Mouse (Mus musculus) small intestine, adult 2 months (tissue): ENCODE results near the gene Spi1. TPM values are rescaled to one million over a fixed set of nuclear protein-coding genes. Genes with fewer than 3 reads are reported as not detected.

Experiments
- H3K27ac ChIP-seq: fragments of 200-500 bp; 2 replicates; pipeline ENCODE4 v1.5.1; 2012; ENCODE audit warnings: low read depth, low read length, control low read depth, inconsistent platforms; ENCODE audit not compliant: insufficient read depth
- H3K27me3 ChIP-seq: fragments of 200-500 bp; 2 replicates; pipeline ENCODE4 v1.6.1; 2012; ENCODE audit warnings: mild to moderate bottlenecking, moderate library complexity, low read length, inconsistent platforms; ENCODE audit not compliant: control insufficient read depth, insufficient read depth
- H3K36me3 ChIP-seq: fragments of 200-500 bp; 2 replicates; pipeline ENCODE4 v1.6.1; 2012; ENCODE audit warnings: mild to moderate bottlenecking, low read length, control low read depth, inconsistent platforms; ENCODE audit not compliant: control insufficient read depth, insufficient read depth
- H3K4me1 ChIP-seq: fragments of 200-500 bp; 2 replicates; pipeline ENCODE4 v1.6.1; 2012; ENCODE audit warnings: low read length, inconsistent platforms, mixed read lengths; ENCODE audit not compliant: control insufficient read depth, insufficient read depth, insufficient read length
- H3K4me3 ChIP-seq: fragments of 200-500 bp; 2 replicates; pipeline ENCODE4 v1.5.1; 2012; ENCODE audit warnings: low read depth, mild to moderate bottlenecking, control low read depth, inconsistent platforms, low read length, moderate library complexity
- CTCF ChIP-seq: fragments of 200-500 bp; IDR thresholded peaks from 2 replicates; pipeline ENCODE4 v1.5.1; 2012; ENCODE audit warnings: low read depth, mild to moderate bottlenecking, control low read depth, inconsistent platforms, low read length, moderate library complexity, mixed read lengths; ENCODE audit not compliant: insufficient replicate concordance, insufficient read length; ENCODE audit errors: extremely low read depth
- POLR2A ChIP-seq: fragments of 200-500 bp; IDR thresholded peaks from 2 replicates; pipeline ENCODE4 v1.6.1; 2012; ENCODE audit warnings: low read depth, mild to moderate bottlenecking, control low read depth, inconsistent platforms, low read length, moderate library complexity
- WGBS: fragments of 180-500 bp; shearing (Covaris S2); methylation state at CpG from one replicate; pipeline ENCODE4 v1.1.7; 2018; 5-methylcytosine and 5-hydroxymethylcytosine counted together
- polyA plus RNA-seq: library from polyadenylated mRNA; depleted of rRNA; stranded (reverse); fragments of >200 nt; gene quantifications from 2 replicates; pipeline ENCODE4 v1.2.3, GENCODE M21; 2012

Spi1 gene
- polyA plus RNA-seq, 1 experiment = 28.8 TPM

DNA sequence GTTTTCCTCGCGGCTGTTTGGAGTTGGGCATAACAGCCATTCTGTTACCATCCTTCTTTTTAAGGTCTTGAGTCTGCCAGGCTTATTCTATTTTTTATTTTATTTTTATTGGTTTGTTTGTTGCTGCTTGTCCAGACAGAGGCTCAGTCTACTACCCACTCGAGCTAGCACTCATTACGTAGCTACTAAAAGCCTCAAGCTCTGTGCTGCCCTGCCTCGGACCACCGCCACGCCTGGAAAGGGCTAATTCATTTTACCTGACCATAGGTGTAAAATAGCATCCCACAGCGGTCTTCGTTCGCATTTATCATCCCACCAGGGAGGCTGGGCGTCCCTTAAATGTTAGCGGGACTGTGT lies 4.3 kb upstream of the Spi1 start:
- WGBS = 22% methylated on average over 12 of the region's 12 CpGs
- no peak overlapping the region for H3K27ac ChIP-seq
- no peaks in the 10 kb centered on the region for H3K36me3 ChIP-seq
- peaks cover 7% of the 10 kb centered on the region; the same call in 1 of the 2 replicates for H3K4me1 ChIP-seq
- H3K27me3 ChIP-seq = no peaks in the 10 kb centered on the region
- peak overlapping the region; percentile 46; the same call in 1 of the 2 replicates for H3K4me3 ChIP-seq
- TF ChIP-seq POLR2A (no peak), CTCF (no peak)

DNA sequence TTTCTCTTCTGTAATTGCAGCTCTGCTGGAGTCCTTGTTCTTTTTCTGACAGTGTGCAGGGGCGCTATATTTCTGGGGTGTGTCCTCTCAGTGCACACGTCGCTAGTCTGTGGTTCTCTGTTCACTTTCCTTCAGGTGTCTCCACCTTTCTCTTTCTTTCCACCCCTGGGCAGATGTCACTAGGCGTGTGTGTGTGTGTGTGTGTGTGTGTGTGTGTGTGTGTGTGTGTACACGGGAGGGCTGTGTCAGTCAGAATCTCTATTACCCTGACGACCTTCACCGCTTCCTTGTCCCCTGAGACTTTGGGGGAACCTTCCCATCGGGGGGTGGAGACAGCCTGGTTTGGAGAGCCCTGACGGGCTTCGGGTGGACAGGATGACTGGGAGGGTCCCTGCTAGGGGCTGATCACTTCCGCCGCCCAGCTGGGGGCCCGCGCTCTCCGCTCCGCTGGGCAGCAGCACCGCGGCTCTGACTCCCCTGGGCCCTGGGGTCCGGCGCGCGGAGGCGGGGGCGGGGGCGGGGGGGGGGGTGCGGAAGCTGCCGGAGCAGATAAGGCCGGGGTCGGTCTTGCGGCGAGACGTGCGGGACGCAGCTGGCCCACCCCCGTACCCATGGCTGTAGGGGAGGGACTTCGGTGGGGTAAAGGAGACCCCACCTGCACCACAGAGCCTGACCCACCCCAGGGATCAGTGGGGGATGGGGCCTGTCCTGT lies 3.7 kb upstream of the Spi1 start:
- no peaks in the 10 kb centered on the region for H3K27me3 ChIP-seq
- no peaks in the 10 kb centered on the region for H3K36me3 ChIP-seq
- TF ChIP-seq POLR2A (no peak), CTCF (no peak)
- no peak overlapping the region for H3K27ac ChIP-seq
- H3K4me3 ChIP-seq = peak overlapping the region; percentile 46
- WGBS = under 1% methylated on average over 34 of the region's 36 CpGs
- H3K4me1 ChIP-seq = peaks cover 9% of the 10 kb centered on the region; the same call in 1 of the 2 replicates

DNA sequence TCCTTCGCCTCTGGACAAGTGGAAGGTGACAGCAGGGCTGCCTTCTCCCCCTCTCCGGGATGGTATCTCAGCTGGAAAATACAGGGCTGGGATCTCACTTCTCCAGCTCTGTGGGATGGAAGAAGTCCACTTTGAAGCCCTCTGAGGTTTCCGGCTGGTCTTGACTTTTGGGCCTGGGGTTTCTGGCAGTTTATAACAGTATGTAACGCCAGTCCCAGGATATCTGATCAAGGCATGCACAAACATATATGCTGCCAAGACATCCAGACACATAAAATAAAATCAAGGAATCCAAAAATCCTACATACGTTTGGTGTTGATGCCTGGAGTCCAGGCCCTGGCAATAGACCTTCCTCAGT lies 3.2 kb upstream of the Spi1 start:
- Histone ChIP-seq H3K27me3 (no peaks in the 10 kb centered on the region), H3K4me3 (peak overlapping the region; percentile 46), H3K27ac (no peak overlapping the region), H3K4me1 (peaks cover 9% of the 10 kb centered on the region; the same call in 1 of the 2 replicates), H3K36me3 (no peaks in the 10 kb centered on the region)
- no peak for TF ChIP-seq POLR2A
- no peak for TF ChIP-seq CTCF
- WGBS = 44% methylated on average over 5 of the region's 5 CpGs

DNA sequence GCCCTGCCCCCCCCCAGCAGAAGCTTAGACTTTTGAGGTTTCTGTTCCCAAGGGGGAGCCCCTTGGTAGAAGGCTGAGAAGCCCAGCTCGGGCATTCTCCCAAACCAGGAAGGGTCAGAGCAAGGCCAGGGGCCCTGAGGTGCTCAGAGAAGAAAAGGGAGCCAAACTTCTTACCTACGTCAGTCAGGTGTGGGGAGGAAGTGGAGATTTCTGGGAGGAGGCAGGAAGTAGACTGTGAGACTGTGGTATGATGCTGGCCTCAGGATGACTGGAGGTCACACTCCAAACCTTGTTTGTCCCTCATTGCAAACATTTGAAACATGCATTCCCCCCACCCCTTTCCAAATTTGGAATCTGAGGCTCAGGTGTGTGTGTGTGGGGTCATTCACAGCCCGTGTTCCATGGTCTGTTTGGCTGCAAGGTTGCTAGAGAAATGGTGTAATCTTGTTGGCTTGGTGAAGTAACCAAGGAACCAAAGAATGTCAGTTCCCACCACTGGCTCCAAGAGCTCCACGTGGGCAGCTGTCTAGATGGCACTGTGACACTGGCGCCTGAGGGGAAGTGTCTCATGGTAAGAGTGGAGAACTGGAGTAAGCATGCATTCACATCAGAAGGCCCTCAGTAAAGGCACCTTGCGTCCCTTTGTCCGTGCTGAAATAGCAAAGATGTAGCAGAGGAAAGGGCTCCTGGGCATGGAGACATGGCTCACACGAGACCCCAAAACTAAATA lies 1.2 kb upstream of the Spi1 start:
- TF ChIP-seq POLR2A (no peak), CTCF (no peak)
- Histone ChIP-seq H3K4me1 (peaks cover 9% of the 10 kb centered on the region; the same call in 1 of the 2 replicates), H3K27me3 (no peaks in the 10 kb centered on the region), H3K4me3 (no peak overlapping the region), H3K36me3 (no peaks in the 10 kb centered on the region), H3K27ac (no peak overlapping the region)
- 59% methylated on average over 8 of the region's 8 CpGs for WGBS

DNA sequence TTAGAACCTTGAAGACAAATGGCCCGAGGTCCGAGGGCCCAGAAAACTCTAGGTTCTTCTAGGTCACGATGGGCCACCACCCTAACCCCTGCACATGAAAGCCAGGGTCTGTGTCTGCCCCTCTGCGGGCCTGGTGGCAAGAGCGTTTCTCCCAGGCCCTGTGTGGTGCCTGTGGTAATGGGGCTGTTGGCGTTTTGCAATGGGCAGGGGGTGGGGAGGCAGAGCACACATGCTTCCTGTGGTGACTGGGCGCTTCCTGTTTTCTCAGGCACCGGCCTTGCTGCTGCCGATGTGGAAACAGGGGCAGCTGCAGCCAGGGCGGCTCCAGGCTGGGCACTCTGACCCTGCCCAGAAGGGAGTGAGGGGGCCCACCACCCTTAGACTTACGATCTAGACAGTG lies 654 bp downstream of the Spi1 start:
- WGBS = 68% methylated on average over 11 of the region's 11 CpGs
- peak overlapping the region; percentile 44 for H3K4me3 ChIP-seq

DNA sequence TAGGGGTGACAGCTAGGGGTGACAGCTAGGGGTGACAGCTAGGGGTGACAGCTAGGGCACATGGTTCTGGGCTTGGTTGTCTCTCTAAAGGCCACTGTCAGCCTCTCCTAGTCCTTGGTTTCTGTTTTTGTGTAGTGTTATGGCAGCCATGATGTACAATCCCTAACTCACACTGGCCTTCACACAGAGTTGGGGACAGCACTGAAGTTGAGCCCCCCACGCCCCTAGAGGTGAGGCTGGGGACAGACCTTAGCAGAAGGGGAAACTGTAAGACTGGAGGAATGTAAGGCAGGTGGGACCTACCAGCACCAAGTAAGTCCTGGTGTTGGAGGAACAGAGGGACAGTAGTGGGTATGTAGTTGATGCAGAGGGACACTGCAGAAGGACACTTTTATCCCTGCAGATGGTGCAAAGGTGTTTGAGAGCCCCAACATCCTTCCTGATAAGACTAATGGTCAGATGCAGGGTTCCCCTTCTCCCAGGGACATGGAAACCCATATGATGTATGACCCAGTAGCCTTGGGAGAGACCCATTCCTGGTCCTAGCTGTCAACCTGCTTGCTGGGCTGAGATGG lies 1.3 kb downstream of the Spi1 start:
- H3K4me1 ChIP-seq = peaks cover 9% of the 10 kb centered on the region; the same call in 1 of the 2 replicates
- TF ChIP-seq CTCF (no peak), POLR2A (no peak)
- WGBS = 67% methylated on average over 1 of the region's 1 CpGs
- H3K27ac ChIP-seq = peak overlapping the region; percentile 82
- H3K27me3 ChIP-seq = no peaks in the 10 kb centered on the region
- H3K4me3 ChIP-seq = peak overlapping the region; percentile 44; the same call in 1 of the 2 replicates
- no peaks in the 10 kb centered on the region for H3K36me3 ChIP-seq

More for the DNA sequence above, 654 bp downstream of the Spi1 start:
- H3K4me1 ChIP-seq = peaks cover 9% of the 10 kb centered on the region; the same call in 1 of the 2 replicates
- TF ChIP-seq POLR2A (no peak; the same call in 1 of the 2 replicates), CTCF (no peak)
- H3K36me3 ChIP-seq = no peaks in the 10 kb centered on the region
- no peaks in the 10 kb centered on the region for H3K27me3 ChIP-seq
- H3K27ac ChIP-seq = peak overlapping the region; percentile 82

DNA sequence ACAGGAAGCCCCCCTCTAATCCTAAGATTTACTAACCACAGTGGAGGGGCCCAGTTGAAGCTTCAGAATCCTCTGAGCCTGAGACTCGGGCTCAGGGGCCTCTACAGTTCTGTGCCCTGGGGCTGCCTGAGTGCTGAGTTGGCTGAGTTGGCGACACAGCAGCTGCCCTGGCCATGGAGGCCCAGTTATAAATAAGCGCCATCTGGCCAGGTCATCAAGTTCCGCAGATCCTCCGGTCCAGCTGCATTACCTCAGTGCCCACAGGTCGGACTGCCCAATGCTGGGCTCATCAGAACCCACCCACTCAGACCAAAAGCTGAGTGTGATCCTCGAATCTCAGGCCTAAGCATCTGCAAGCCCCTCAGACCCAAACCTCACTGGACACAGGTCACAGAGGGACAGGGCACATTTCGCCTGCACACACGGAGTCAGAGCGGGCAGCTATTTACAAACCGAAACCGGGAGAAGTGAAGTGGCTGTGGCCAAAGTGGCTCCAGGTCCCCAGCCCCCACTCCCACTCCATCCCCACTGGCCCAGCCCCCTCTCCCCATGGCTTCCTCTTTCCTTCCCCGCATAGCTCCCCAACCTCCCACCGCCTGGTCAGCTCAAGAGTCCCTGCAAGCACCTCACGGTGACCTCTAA lies 2.1 kb downstream of the Spi1 start:
- Histone ChIP-seq H3K4me3 (peak overlapping the region; percentile 23), H3K36me3 (no peaks in the 10 kb centered on the region), H3K4me1 (peaks cover 7% of the 10 kb centered on the region; the same call in 1 of the 2 replicates), H3K27me3 (no peaks in the 10 kb centered on the region), H3K27ac (peak overlapping the region; percentile 82)
- WGBS = 79% methylated on average over 15 of the region's 15 CpGs
- TF ChIP-seq POLR2A (no peak), CTCF (no peak)
